Mouse (Mus musculus): ENCODE data around the gene Ufc1. TPM values are rescaled to one million over a fixed set of nuclear protein-coding genes. Genes with fewer than 3 reads are reported as not detected.

Gene Ufc1
- total and polyA plus RNA-seq, 3 experiments = 71.4 to 115 (median 98.4) TPM

DNA sequence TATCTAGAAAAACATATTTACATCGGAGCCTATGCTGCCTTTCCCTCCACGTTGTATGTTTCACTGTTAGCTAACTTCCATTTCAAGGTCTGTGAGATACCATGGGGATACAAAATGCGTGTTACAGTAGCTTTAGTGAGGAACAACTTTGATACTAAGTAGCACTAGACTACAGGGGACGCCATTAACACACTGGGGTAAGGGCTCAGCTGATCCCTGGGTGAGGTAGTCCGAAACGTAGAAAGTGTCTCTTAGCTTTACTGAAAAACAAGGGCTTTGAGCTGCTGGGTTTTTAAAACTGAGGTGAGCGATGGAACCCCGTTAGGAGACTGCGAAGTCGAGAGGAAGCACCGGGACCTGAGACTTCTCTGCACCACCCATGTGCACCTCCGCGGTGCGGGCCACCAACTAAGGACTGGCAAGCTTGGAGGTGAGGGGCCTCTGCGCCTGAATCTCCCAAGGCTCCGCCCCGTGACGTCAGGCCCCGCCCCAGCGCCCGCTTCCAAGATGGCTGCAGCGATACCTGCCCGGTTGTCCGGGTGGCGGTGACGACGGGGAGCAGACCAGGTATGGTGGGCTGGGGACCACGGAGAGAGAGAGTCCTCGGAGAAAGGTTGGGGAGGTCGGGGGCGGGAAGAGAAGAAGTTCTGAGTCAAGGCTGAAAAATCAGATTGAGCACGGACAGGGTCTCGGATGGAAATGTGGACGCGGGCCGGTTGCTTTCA is 24.8 kb downstream of the Ufc1 start, which contains the start of gene B4galt3:
TSS of gene B4galt3 (plus strand) at position 481 of the 725 bp plus-strand sequence.
- H3K4me1 ChIP-seq (ENCODE audit: control insufficient read depth in 1 of 2, insufficient read depth in 2 of 2) = peaks cover 0 to 26% of the 10 kb centered on the region in 2 experiments; a peak in 2 of 4 replicates
- no peaks in the 10 kb centered on the region for H3K9me3 ChIP-seq (replicated peaks; ENCODE audit: low read length)
- dilution Hi-C loops (cut with MboI; ENCODE audit: extremely low pct_ligation_motif_present, extremely low pct_unique_long_range_greater_than_20kb, low sequenced_read_pairs) = no loop called here
- peak within 1 kb of the TSS; percentile 86 for H3K4me2 ChIP-seq (ENCODE audit: insufficient read depth, low read depth, poor library complexity, severe bottlenecking)
- no peak within 1 kb of the TSS for H3K27ac ChIP-seq (ENCODE audit: insufficient read depth, low read depth)
- TF ChIP-seq ZMIZ1 (IDR thresholded peaks at IDR 0.05; ENCODE audit: low read depth, low read length) (peak; percentile 97), HCFC1 (IDR thresholded peaks at IDR 0.05; ENCODE audit: low read depth, low read length) (peak; percentile 86), ELF1 (IDR thresholded peaks at IDR 0.05; ENCODE audit: low read depth, low read length) (peak; percentile 57; the same call in 1 of the 2 replicates), SIN3A (IDR thresholded peaks at IDR 0.05; ENCODE audit: low read length) (peak; percentile 71; the same call in 1 of the 2 replicates), RCOR1 (conservative IDR thresholded peaks at IDR 0.05; ENCODE audit: low read depth, low read length) (0 out of 2 replicates have a peak, but pooled peaks have one; percentile 37), USF2 (conservative IDR thresholded peaks at IDR 0.05; ENCODE audit: low read depth, low read length) (no peak), POLR2A (IDR thresholded peaks at IDR 0.05; ENCODE audit: low read depth, low read length) (peak; percentile 100), SMC3 (IDR thresholded peaks at IDR 0.05; ENCODE audit: low read depth, low read length) (no peak), MXI1 (IDR thresholded peaks at IDR 0.05; ENCODE audit: low read depth, low read length) (peak; percentile 51; the same call in 1 of the 2 replicates), MAFK (IDR thresholded peaks at IDR 0.05; ENCODE audit: insufficient replicate concordance, low read length) (0 out of 2 replicates have a peak, but pooled peaks have one; percentile 9), ZC3H11A (IDR thresholded peaks at IDR 0.05; ENCODE audit: low read depth, low read length) (no peak), POLR2AphosphoS2 (IDR thresholded peaks at IDR 0.05; ENCODE audit: low read depth, low read length) (peak; percentile 93), BHLHE40 (IDR thresholded peaks at IDR 0.05; ENCODE audit: low read depth, low read length) (no peak), IRF4 (IDR thresholded peaks at IDR 0.05; ENCODE audit: low read depth, low read length) (no peak), JUN (IDR thresholded peaks at IDR 0.05; ENCODE audit: insufficient read depth, low read depth, low read length) (no peak), EP300 (IDR thresholded peaks at IDR 0.05; ENCODE audit: low read length) (no peak), USF1 (IDR thresholded peaks at IDR 0.05; ENCODE audit: low read depth, low read length) (no peak), MAX (IDR thresholded peaks at IDR 0.05; ENCODE audit: low read length) (peak; percentile 66; the same call in 1 of the 2 replicates), CHD1 (IDR thresholded peaks at IDR 0.05; ENCODE audit: low read depth, low read length) (no peak), KAT2A (IDR thresholded peaks at IDR 0.05; ENCODE audit: insufficient replicate concordance, low read length) (peak; percentile 81; the same call in 1 of the 2 replicates), ETS1 (conservative IDR thresholded peaks at IDR 0.05; ENCODE audit: low read depth, low read length) (no peak), ZKSCAN1 (IDR thresholded peaks at IDR 0.05; ENCODE audit: borderline replicate concordance, low read depth, low read length) (no peak), TCF12 (IDR thresholded peaks at IDR 0.05; ENCODE audit: low read depth, low read length) (peak; percentile 97), E2F4 (IDR thresholded peaks at IDR 0.05; ENCODE audit: insufficient replicate concordance, low read depth, low read length) (no peak), NELFE (IDR thresholded peaks at IDR 0.05; ENCODE audit: low read depth, low read length) (peak; percentile 99), CTCF (conservative IDR thresholded peaks at IDR 0.05 in 1 of 2, IDR thresholded peaks at IDR 0.05 in 1 of 2; ENCODE audit: low read depth in 2 of 2, low read length in 2 of 2) (no peak), ZNF384 (IDR thresholded peaks at IDR 0.05; ENCODE audit: low read depth, low read length) (peak; percentile 5; the same call in 1 of the 2 replicates), RAD21 (IDR thresholded peaks at IDR 0.05; ENCODE audit: low read depth, low read length) (no peak), JUND (conservative IDR thresholded peaks at IDR 0.05; ENCODE audit: low read depth, low read length) (no peak), MYC (IDR thresholded peaks at IDR 0.05; ENCODE audit: low read depth, low read length) (peak; percentile 74; the same call in 1 of the 2 replicates), UBTF (IDR thresholded peaks at IDR 0.05; ENCODE audit: low read depth, low read length) (no peak), TBP (conservative IDR thresholded peaks at IDR 0.05; ENCODE audit: low read depth, low read length) (peak; percentile 88), CHD2 (IDR thresholded peaks at IDR 0.05; ENCODE audit: low read length) (peak; percentile 45; the same call in 1 of the 2 replicates), MAZ (IDR thresholded peaks at IDR 0.05; ENCODE audit: low read depth, low read length) (peak; percentile 86), MEF2A (IDR thresholded peaks at IDR 0.05; ENCODE audit: borderline replicate concordance, low read depth, low read length) (peak; percentile 23; the same call in 1 of the 2 replicates), GABPA (IDR thresholded peaks at IDR 0.05; ENCODE audit: insufficient replicate concordance, low read depth, low read length) (no peak; the same call in 1 of the 2 replicates), PAX5 (IDR thresholded peaks at IDR 0.05; ENCODE audit: low read length) (no peak), NRF1 (IDR thresholded peaks at IDR 0.05; ENCODE audit: low read depth, low read length) (peak; percentile 72)
- H3K36me3 ChIP-seq (replicated peaks in 1 of 2; ENCODE audit: control insufficient read depth in 1 of 2, insufficient read depth in 1 of 2, low read length in 1 of 2) = peaks cover 25 to 33% of the 10 kb centered on the region in 2 experiments
- in situ Hi-C loops (cut with MboI; ENCODE audit: low pct_ligation_motif_present, low pct_unique_long_range_greater_than_20kb, low sequenced_read_pairs) = no loop called here
- peak; percentile 87 for DNase-seq (ENCODE audit: extremely low read depth)
- H3K4me3 ChIP-seq (replicated peaks in 1 of 3; ENCODE audit: low read depth in 2 of 3, low read length in 2 of 3, poor library complexity in 1 of 3) = peak within 1 kb of the TSS; percentile 83 to 93 (median 93)
- no peaks in the 10 kb centered on the region for H3K27me3 ChIP-seq (replicated peaks)
- peak within 1 kb of the TSS; percentile 50 for H3K9ac ChIP-seq (ENCODE audit: insufficient read depth, low read depth)
- H3K79me2 ChIP-seq (replicated peaks; ENCODE audit: control insufficient read depth, extremely low read depth, insufficient read depth, poor library complexity, severe bottlenecking) = no peaks in the 10 kb centered on the region
